14 mouse cellular contexts compared by ENCODE assay signal in genomic region chr10:28249047-28249446, GRCm38 (mm10).
"Had no signal": no experiment of that assay in that cellular context is flagged by ENCODE, and none has a peak within 500 bp of the region (broad histone marks: within the 10 kb centered on the region; RNA-seq: fewer than 3 reads in every experiment).

No protein-coding gene starts in this region.

- H3K36me3 ChIP-seq: limb, embryonic 12.5 days; liver, embryonic 15.5 days; neural tube, embryonic 12.5 days; stomach, embryonic 15.5 days had no signal

- DNase-seq: kidney, postnatal 4 days; lung, adult 2 months; lung, postnatal 36 days; midbrain, embryonic 14.5 days; retina, postnatal 1 day; right cerebral cortex, postnatal 4 days; thymus, adult 2 months; thymus, postnatal 25 days had no signal

- H3K4me1 ChIP-seq: liver, embryonic 15.5 days; neural tube, embryonic 12.5 days; stomach, embryonic 15.5 days had no signal

- H3K27me3 ChIP-seq: limb, embryonic 12.5 days; liver, embryonic 15.5 days; neural tube, embryonic 12.5 days; stomach, embryonic 15.5 days had no signal

- H3K27ac ChIP-seq: kidney, postnatal 0 days; layer of hippocampus, adult 2 months; limb, embryonic 12.5 days; liver, embryonic 15.5 days; neural tube, embryonic 12.5 days; stomach, embryonic 15.5 days had no signal

- H3K9me3 ChIP-seq: limb, embryonic 12.5 days; liver, embryonic 15.5 days; neural tube, embryonic 12.5 days; stomach, embryonic 15.5 days had no signal

- H3K4me3 ChIP-seq: layer of hippocampus, adult 2 months; limb, embryonic 12.5 days; liver, embryonic 15.5 days; neural tube, embryonic 12.5 days; stomach, embryonic 15.5 days had no signal
